Mouse (Mus musculus) stomach, embryonic 16.5 days (tissue): ENCODE data around the gene Luc7l2. TPM values are rescaled to one million over a fixed set of nuclear protein-coding genes. Genes with fewer than 3 reads are reported as not detected.

Source experiments
- ATAC-seq: fragments of 200-750 bp; cut with Nextera tagmentation; 2 replicates; pipeline ENCODE4 v1.8.0; 2017; ENCODE audit warnings: moderate number of reproducible peaks, moderate TSS enrichment; ENCODE audit not compliant: insufficient read depth, low FRiP score
- H3K27ac ChIP-seq: fragments of 300-500 bp; sonication (generic); 2 replicates; pipeline ENCODE4 v1.5.1; 2014; ENCODE audit warnings: low read length
- H3K27me3 ChIP-seq: fragments of 300-500 bp; sonication (generic); 2 replicates; pipeline ENCODE4 v1.6.1; 2014; ENCODE audit warnings: low read length, control low read depth, mixed read lengths; ENCODE audit not compliant: control insufficient read depth, insufficient read depth
- H3K36me3 ChIP-seq: fragments of 300-500 bp; sonication (generic); 2 replicates; pipeline ENCODE4 v1.6.1; 2014; ENCODE audit warnings: low read length; ENCODE audit not compliant: control insufficient read depth, insufficient read depth
- H3K4me1 ChIP-seq: fragments of 300-500 bp; sonication (generic); 2 replicates; pipeline ENCODE4 v1.6.1; 2014; ENCODE audit warnings: low read length, control low read depth, mixed read lengths; ENCODE audit not compliant: control insufficient read depth, insufficient read depth
- H3K4me2 ChIP-seq: fragments of 300-500 bp; sonication (generic); 2 replicates; pipeline ENCODE4 v1.6.1; 2014; ENCODE audit warnings: low read depth, low read length, mixed read lengths
- H3K4me3 ChIP-seq: fragments of 300-500 bp; sonication (generic); replicated peaks from 2 replicates; pipeline ENCODE4 v1.5.1; 2014; ENCODE audit warnings: mild to moderate bottlenecking, low read length
- H3K9ac ChIP-seq: fragments of 300-500 bp; sonication (generic); 2 replicates; pipeline ENCODE4 v1.6.1; 2014; ENCODE audit warnings: low read length
- H3K9me3 ChIP-seq: fragments of 300-500 bp; sonication (generic); replicated peaks from 2 replicates; pipeline ENCODE4 v1.6.1; 2016; ENCODE audit warnings: low read length, control low read depth; ENCODE audit not compliant: control insufficient read depth
- WGBS: fragments of 180-500 bp; shearing (Covaris S2); extraction: QIAGEN DNeasy Blood & Tissue Kit; methylation state at CpG from one replicate; pipeline ENCODE4 v1.1.7; 2014; 5-methylcytosine and 5-hydroxymethylcytosine counted together
- polyA plus RNA-seq: library from polyadenylated mRNA; unstranded; fragments of >200 nt; fragmentation: Nextera tagmentation; extraction: Ambion mirVana; gene quantifications from 2 replicates; pipeline ENCODE4 v1.2.1, GENCODE M21; 2015

Luc7l2 gene
- 32.9 and 37.7 TPM in 2 replicates for polyA plus RNA-seq

DNA sequence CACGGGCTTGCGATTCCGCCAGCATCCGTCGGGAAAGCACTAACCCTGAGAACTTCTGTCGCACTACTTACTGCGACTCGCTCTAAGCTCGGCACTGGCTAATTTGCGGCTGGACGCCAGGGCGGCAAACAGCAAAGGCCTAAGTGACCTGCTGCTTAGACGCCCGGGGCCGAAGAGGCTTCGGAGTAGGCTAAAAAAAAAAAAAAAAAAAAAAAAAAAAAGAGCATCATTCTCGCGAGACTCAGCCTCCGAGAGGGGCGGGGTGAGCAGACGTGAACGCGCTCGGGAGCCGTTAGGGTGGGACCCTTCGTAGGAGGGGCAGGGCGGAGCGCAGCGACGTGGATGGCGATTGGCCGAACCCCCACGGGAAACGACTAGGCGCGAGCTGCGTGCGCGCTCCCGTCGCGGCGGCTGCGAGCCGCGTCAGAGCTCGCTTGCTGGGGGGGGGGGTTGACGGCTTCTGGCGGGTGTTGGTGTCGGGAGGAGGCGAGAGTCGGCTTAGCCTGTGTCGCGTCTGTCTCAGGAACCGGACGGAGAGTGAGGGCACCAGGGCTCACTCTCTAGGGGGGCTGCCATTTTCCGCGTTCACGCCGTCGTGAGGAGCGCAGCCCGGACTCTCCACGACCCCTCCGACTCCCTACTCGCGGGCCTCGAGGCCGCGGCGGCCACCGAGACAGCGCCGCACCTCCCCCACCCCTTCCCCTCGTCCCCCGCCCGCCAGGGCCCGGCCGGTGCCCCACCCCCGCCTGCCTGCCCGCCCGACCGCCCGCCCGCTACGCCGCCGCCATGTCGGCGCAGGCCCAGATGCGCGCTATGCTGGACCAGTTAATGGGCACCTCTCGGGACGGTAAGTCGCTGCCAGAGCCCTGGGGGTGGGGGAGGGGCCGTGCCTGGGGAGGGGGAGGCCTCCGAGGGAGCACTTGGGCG is at the start of gene Luc7l2:
TSS of gene Luc7l2 (plus strand) at position 273 of the 927 bp plus-strand sequence.
- no peaks in the 10 kb centered on the region for H3K27me3 ChIP-seq
- peak within 1 kb of the TSS; percentile 82 for H3K4me3 ChIP-seq
- under 1% methylated on average over 90 of the region's 98 CpGs for WGBS
- peak within 1 kb of the TSS; percentile 65 for H3K4me2 ChIP-seq
- H3K9ac ChIP-seq, result peak within 1 kb of the TSS; percentile 92
- H3K9me3 ChIP-seq, result no peaks in the 10 kb centered on the region
- peak within 1 kb of the TSS; percentile 100 for H3K27ac ChIP-seq
- H3K36me3 ChIP-seq, result no peaks in the 10 kb centered on the region
- peak; percentile 94 for ATAC-seq
- H3K4me1 ChIP-seq, result peaks cover 10% of the 10 kb centered on the region

DNA sequence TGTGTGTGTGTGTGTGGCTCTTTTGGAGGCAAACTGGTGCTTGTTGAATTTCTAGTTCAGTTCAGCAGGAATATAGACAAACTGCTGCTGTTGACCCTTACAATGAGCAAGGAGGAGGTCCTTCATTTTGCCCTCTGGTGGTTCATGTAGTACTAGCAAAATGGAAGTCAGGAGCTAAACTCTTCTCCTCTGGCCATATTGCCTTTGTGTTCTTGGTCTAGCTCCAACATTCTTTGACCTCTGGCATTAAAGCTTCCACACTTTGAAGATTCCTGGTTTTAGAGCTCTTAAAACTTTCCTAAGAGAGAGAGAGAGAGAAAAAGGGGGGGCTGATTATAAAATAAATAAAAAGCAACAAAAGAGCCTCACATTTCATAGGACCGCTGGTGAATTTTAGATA is 39.0 kb upstream of the Luc7l2 start:
- H3K4me1 ChIP-seq, result no peaks in the 10 kb centered on the region
- H3K4me2 ChIP-seq, result no peak overlapping the region
- no peaks in the 10 kb centered on the region for H3K36me3 ChIP-seq
- no peak overlapping the region for H3K27ac ChIP-seq
- no peak for ATAC-seq
- H3K9me3 ChIP-seq, result no peaks in the 10 kb centered on the region
- WGBS, result 85% methylated on average over 1 of the region's 1 CpGs
- no peak overlapping the region for H3K4me3 ChIP-seq
- no peaks in the 10 kb centered on the region for H3K27me3 ChIP-seq
- H3K9ac ChIP-seq, result no peak overlapping the region

DNA sequence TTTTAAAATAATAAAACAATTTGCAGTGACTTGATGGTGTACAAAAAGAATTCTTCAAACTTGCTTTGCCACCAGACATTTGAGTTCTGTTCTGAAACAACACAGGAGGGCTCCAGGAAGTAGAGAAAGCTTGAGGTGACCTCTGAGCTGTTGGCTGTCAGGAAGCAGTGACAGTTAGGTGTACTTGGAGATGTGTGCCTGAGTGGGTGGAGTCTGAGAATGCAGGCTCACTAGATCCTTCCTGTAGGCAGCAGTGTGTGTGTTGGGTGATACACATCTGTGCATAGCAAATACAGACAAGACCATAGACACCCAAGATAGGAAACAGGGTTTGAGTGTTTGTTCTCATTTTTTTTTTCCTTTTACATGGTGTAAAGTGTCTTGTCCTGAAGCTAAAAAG is 38.3 kb upstream of the Luc7l2 start:
- no peak overlapping the region for H3K4me3 ChIP-seq
- H3K36me3 ChIP-seq, result no peaks in the 10 kb centered on the region
- H3K9ac ChIP-seq, result no peak overlapping the region
- no peak for ATAC-seq
- no peaks in the 10 kb centered on the region for H3K9me3 ChIP-seq
- H3K4me1 ChIP-seq, result no peaks in the 10 kb centered on the region
- H3K4me2 ChIP-seq, result no peak overlapping the region
- no peaks in the 10 kb centered on the region for H3K27me3 ChIP-seq
- H3K27ac ChIP-seq, result no peak overlapping the region

DNA sequence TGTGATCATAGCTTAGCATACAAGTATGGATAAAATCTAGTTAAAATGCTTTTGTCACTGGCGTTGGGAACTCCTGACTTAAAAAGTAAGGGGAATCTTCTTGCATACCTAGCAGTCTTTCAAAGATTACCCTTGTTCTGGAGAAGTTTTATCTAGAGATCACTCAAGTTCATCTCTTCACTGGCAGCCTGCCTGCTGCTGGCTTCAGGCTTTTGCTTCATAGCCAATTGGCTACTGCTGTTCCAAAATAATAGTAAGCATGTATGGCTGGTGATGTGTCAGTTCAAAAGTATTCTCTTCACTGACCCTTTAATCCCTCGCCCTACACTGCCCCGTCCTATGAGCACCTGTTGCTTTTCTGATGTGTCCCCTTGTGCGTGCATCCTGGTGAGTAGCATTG is 35.9 kb upstream of the Luc7l2 start:
- no peak overlapping the region for H3K9ac ChIP-seq
- H3K36me3 ChIP-seq, result no peaks in the 10 kb centered on the region
- ATAC-seq, result no peak
- H3K27ac ChIP-seq, result no peak overlapping the region
- H3K9me3 ChIP-seq, result no peaks in the 10 kb centered on the region
- WGBS, result 89% methylated on average over 4 of the region's 4 CpGs
- no peaks in the 10 kb centered on the region for H3K4me1 ChIP-seq
- no peak overlapping the region for H3K4me2 ChIP-seq
- no peaks in the 10 kb centered on the region for H3K27me3 ChIP-seq
- no peak overlapping the region for H3K4me3 ChIP-seq

DNA sequence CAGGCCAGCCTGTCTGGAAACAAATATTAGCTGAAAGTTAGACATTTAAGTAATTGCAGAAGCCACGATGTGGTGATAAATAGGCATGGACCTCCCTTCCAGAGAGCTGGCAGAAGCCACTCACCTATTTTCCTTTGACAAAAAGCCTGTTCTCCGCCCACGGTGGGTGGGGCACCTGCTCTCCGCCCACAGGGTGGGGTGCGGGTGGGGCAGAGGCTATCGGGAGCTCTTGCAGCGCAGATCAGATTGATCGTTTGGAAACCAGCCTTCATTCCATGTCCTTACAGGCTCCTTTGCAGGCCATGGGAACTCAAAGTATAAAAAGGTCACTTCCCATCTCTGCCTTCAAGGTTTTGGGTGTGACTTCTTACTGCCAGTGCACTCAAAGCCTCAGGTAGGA is 27.3 kb upstream of the Luc7l2 start:
- Histone ChIP-seq H3K9me3 (no peaks in the 10 kb centered on the region), H3K9ac (no peak overlapping the region), H3K4me3 (no peak overlapping the region), H3K27ac (no peak overlapping the region), H3K4me1 (no peaks in the 10 kb centered on the region), H3K27me3 (no peaks in the 10 kb centered on the region), H3K4me2 (no peak overlapping the region), H3K36me3 (no peaks in the 10 kb centered on the region)
- ATAC-seq, result no peak
- 14% methylated on average over 8 of the region's 8 CpGs for WGBS

DNA sequence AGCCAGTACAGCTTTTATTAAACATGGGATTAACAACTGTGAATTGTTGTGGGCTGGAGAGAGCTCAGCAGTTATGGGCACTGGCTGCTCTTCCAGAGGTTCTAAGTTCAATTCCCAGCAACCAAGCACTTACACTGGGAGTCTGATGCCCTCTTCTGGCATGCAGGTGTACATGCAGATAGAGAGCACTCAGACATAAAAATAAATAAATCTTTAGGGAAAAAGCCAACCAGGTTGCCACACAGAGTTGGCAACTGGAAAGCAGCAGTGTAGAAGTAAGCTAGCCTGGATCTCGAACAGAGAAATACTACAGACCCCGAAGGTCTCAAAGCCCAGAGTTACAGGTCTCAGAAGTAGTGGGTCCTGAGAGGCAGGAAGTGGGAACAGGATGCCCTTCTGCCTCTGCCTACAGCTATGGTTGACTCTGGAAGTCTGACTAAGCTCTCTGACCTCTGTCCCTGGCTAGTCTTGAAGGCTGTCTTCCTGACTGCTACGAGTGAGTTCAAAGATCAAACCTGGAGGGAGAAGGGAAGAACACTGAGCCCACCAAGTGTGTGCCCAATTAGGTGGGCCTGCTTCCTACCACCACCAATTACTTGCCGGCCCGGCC is 19.8 kb upstream of the Luc7l2 start:
- Histone ChIP-seq H3K9ac (no peak overlapping the region), H3K4me3 (no peak overlapping the region), H3K27me3 (no peaks in the 10 kb centered on the region), H3K4me1 (peaks cover 6% of the 10 kb centered on the region), H3K4me2 (no peak overlapping the region), H3K36me3 (no peaks in the 10 kb centered on the region), H3K9me3 (no peaks in the 10 kb centered on the region), H3K27ac (no peak overlapping the region)
- ATAC-seq, result no peak
- 60% methylated on average over 5 of the region's 5 CpGs for WGBS

DNA sequence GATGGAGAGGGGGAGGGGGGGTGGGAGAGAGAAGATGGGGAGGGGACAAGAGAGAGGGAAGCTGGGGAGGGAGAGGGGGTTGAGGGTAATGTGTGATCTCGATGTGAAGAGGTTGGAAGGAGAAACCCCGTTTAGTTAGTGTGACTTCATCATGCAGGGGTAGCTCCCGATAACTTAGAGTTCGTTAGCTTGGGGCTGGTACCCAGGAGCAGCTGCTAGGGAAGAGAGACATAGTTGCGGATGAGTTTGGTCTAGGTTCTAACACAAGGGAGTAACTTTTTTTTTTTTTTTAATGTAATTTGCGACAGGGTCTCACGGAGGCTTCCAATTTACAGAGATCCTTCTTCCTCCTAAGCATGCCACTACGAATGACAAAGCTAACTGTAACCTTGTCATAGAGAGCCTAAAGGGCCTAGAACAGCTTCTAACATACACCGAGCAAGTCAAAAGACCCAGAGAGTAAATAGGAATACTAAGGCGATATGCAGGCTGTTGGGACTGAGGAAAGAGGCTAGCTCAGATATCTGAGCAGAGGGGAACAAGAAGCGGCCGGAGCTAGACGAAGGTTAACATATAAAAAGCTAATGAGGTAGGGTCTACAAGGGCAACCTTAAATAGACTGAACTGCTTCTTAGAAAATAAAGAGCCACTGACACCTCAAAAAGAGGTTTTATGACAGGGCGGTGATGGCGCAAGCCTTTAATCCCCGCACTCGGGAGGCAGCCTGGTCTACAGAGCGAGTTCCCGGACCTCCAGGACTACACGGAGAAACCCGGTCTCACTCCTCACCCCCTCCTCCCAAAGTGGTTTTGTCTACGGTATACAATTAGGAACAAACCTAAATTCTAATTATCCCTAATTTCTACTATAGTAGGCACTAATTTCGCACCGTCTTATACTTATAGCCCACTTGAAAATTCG is 18.4 kb upstream of the Luc7l2 start:
- peak overlapping the region; percentile 83 for H3K9ac ChIP-seq
- no peaks in the 10 kb centered on the region for H3K36me3 ChIP-seq
- peak overlapping the region; percentile 98 for H3K4me2 ChIP-seq
- ATAC-seq, result peak; percentile 23
- no peaks in the 10 kb centered on the region for H3K27me3 ChIP-seq
- 6% methylated on average over 25 of the region's 25 CpGs for WGBS
- H3K27ac ChIP-seq, result peak overlapping the region; percentile 98
- no peaks in the 10 kb centered on the region for H3K9me3 ChIP-seq
- H3K4me3 ChIP-seq, result peak overlapping the region; percentile 96
- H3K4me1 ChIP-seq, result peaks cover 6% of the 10 kb centered on the region

DNA sequence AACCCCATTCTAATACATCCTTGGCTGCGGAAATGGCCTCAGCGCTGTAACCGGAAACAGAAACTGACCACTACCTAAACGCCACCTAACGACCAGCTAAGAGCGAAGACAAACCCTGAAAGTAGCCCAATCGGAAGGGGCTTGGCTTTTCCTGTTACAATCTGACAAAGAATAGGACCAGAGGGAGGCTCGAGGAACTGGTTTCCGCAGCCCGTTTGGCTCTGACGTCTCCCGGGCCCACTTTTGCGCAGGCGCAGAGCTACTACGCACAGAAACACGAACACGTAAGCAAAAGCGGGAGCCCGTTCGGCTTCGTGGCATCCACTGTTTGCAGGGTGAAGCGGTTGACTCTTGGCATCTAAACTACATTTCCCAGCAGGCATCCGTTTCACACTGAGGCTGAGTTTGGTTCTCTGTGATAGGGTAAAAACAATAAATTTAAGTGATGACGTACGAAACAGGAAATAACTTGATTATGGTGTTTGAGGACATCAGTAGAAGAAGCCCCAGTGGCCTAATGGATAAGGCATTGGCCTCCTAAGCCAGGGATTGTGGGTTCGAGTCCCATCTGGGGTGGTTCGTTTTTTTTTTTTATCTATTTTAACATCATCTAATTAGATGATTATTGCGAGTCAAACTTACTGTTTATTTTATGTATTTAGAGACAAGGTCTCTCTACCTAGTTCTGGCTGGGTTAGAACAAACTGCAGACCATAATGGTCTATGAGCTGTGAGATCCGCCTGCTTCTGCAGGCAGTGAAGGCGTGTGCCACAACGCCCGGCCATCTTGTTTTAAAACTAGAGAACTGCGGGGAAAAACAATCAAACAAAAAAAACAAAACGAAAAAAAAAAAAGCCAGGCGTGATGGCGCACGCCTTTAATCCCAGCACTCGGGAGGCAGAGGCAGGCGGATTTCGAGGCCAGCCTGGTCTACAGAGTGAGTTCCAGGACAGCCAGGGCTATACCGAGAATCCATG is 17.4 kb upstream of the Luc7l2 start, which contains the start of gene Fmc1:
TSS of gene Fmc1 (plus strand) at position 75 of the 978 bp plus-strand sequence.
- no peaks in the 10 kb centered on the region for H3K36me3 ChIP-seq
- peaks cover 6% of the 10 kb centered on the region for H3K4me1 ChIP-seq
- H3K9ac ChIP-seq, result peak within 1 kb of the TSS; percentile 96
- peak; percentile 92 for ATAC-seq
- 4% methylated on average over 41 of the region's 41 CpGs for WGBS
- H3K27me3 ChIP-seq, result no peaks in the 10 kb centered on the region
- H3K4me3 ChIP-seq, result peak within 1 kb of the TSS; percentile 96
- no peaks in the 10 kb centered on the region for H3K9me3 ChIP-seq
- peak within 1 kb of the TSS; percentile 98 for H3K4me2 ChIP-seq
- H3K27ac ChIP-seq, result peak within 1 kb of the TSS; percentile 98
